Mouse (Mus musculus): ENCODE measurements at regions not wholly inside any gene's neighbourhood (a gene's known extent, or its start where the extent isn't known, plus 50 kb on each side); places are given as distances from the start of the nearest gene placed in this dataset.

- TF ChIP-seq EP300 (IDR thresholded peaks at IDR 0.05) (no peak), CTCF (IDR thresholded peaks at IDR 0.05) (no peak)
Observed at GRCm38 (mm10) chr2:143164081-143164984, 86.1 kb downstream of the Otor start.
